Mouse (Mus musculus): ENCODE measurements around the gene Lrcol1. TPM values are rescaled to one million over a fixed set of nuclear protein-coding genes. Genes with fewer than 3 reads are reported as not detected.
A peak's percentile ranks its signal among the peaks of the same experiment; 100 is the strongest.

Gene Lrcol1
- total RNA-seq, 2 experiments from 2014 or later: not detected

- DNase-seq: peak; percentile 75
These were observed 42.1 kb downstream of the Lrcol1 start for GRCm38 (mm10) chr5:110386371-110387330.

DNA sequence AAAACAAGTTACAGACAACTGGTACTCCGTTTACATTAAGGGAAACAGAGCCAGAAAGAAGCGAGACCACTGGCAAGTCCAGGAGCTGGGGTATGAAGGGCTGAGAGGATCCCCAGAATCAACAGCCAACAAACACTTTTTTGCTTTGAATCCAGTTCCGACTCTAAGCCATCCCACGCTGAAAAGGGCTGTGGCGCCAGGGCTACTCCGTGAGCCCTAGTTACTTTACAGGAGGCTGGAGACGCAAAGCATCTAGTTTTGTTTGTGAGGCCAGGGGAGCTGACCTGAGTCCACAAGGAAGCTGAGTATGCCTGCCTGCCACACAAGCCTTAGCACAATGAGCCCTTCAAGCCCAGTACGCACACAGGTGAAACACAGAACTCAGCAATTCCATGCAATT, 42.8 kb downstream of the Lrcol1 start:
- DNase-seq: no peak

- no peak for DNase-seq
These were observed 46.1 kb downstream of the Lrcol1 start for GRCm38 (mm10) chr5:110390631-110391030.

DNA sequence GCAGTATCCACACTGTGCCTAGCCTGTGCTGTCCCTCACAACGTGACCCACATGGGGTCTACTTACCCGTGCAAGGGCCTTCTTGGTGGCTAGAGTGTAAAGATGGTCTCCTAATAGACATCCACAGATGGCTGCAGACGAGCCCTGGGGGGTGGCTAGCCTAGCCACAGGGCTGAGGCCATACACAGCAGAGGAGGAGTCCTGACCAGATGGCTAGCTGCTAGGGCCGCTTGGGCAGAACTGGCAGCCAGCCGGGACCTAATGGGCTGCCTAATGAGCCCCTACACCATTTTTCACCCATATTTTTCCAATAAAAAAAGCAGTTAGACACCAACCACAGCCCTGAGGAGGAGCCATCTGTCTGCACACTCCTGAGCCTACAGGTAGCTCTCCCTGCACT, 48.2 kb downstream of the Lrcol1 start:
- DNase-seq: no peak

DNA sequence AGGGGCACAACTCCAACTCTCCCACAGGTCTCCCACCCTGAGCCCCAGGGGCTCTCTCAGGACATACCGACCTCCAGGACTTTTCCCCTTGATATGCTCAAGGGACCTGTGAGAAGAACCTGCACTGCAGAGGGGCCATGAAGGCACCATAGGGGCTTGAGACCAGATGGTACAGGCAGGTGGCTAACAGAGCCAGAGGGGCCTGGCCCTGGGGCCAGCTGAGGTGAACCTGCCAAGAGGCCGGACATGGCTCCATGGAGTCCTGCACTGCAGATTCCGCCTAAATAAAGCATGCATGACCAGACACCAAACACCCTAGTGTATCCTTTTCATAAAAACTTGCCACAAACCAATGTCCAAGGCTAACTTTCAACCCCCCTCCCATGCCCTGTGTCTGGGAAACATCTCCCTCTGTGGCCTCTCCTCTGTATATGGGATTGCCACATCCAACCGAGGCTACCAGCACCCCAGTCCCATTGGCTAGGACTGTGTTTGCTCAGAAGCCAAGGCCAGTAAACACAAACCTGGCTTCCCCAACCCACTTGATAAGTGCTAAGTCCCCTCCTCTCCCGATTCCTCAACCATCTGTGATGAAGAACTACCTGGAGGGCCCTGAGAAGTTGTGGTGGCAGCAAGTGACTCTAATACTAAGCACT, 50.6 kb downstream of the Lrcol1 start:
- no peak for DNase-seq

DNA sequence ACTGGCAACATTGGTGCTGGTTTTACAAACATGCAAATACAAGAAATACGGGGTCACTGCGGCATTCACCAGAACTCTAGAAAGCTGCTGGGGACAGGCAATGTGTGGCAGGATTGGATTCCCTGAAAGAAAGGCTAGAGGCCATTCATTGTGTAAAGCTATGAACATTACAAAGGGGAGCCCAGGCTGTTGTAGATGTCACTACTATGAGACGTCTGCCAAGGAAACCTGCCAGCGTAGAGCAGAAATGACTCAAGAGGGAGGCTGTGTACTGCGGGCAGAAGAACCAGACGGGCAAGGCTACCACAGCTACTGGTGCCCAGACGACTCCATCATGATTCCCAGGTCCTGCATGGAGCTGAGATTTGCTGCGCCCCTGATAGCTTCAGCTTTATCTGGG, 56.6 kb downstream of the Lrcol1 start:
- DNase-seq: no peak

DNA sequence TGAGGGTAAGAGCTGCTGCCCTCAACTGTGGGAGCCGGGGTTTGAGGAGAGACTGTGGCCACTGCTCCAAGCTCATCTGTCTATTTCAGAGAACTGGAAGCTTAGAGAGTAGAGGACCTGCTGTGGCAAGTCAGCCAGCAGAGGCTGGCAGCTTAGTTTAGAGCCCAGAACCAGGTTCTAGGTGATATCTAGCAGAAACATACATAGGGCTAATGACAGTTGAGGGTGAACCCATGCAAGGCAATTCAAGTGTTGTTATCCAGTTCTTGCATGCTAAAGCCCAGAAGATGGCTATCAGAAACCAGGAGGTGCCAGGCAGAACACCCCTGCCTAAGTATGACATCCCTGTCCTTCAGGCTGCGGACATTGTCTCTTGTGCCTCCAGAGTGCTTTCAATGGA, 58.0 kb downstream of the Lrcol1 start:
- DNase-seq: no peak

DNA sequence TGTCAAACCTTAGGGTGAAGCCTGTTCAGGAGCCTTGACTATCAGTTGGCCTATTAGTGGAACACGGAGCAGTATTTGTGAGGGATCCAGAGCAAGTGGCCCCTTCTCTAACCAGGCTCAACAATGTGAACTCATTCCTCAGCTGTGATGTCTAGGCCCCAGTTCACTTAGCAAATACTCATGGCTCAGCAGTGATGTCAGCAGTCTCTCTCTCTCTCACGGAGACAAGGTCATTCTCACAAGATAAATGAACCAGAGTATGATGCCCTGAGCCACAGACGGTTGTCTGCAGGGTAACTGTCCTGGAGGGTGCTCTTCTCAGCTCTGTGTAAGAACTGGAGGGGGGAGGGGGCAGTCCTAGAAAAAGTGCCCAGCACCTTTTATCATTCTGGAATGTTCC, 59.4 kb downstream of the Lrcol1 start:
- DNase-seq: no peak

Other genes starting within 250 kb of the Lrcol1 start
- gene Plcxd1, start 244.8 kb upstream of the Lrcol1 start, total RNA-seq (2021): not detected
- 10 to 100 TPM; 32.3 to 33.6 TPM for gene Gtpbp6, start 236.5 kb upstream of the Lrcol1 start, total RNA-seq (2021)
- 1 to 10 TPM; 2.7 to 3.1 TPM for gene Zfp605, start 234.6 kb upstream of the Lrcol1 start, total RNA-seq (2021)
- 10 to 100 TPM; 23.5 to 23.7 TPM for gene Chfr, start 208.9 kb upstream of the Lrcol1 start, total RNA-seq (2021)
- 10 to 100 TPM; 35.5 to 38.7 TPM for gene Golga3, start 168.0 kb upstream of the Lrcol1 start, total RNA-seq (2021)
- gene Ankle2, start 113.7 kb upstream of the Lrcol1 start, total RNA-seq (2021): 10 to 100 TPM; 27.9 to 29.8 TPM
- gene Pgam5, start 74.8 kb upstream of the Lrcol1 start, total RNA-seq (2021): 10 to 100 TPM; 41.4 to 42.8 TPM
- gene Pxmp2, start 58.5 kb upstream of the Lrcol1 start, total RNA-seq (2021): 10 to 100 TPM; 23.3 to 25.0 TPM
- gene Pole, start 58.4 kb upstream of the Lrcol1 start, total RNA-seq (2021): 10 to 100 TPM; 20.9 to 22.0 TPM
- gene P2rx2, start 1.5 kb upstream of the Lrcol1 start, total RNA-seq (2021): not detected
- 10 to 100 TPM; 49.7 to 52.2 TPM for gene Fbrsl1, start 103.8 kb downstream of the Lrcol1 start, total RNA-seq (2021)
- not detected for gene Galnt9, start 199.6 kb downstream of the Lrcol1 start, total RNA-seq (2021)

Data from heart, postnatal 4 days (tissue).